Mouse (Mus musculus) ES-Bruce4 (cell line): ENCODE data around the gene Hspb11. TPM values are rescaled to one million over a fixed set of nuclear protein-coding genes. Genes with fewer than 3 reads are reported as not detected.
A peak's percentile ranks its signal among the peaks of the same experiment; 100 is the strongest.

Experiments used
- H3K27ac ChIP-seq: 2 replicates; pipeline ENCODE4 v1.5.1; 2012; ENCODE audit warnings: low read length, inconsistent platforms; ENCODE audit not compliant: insufficient read depth
- H3K27me3 ChIP-seq: 2 replicates; pipeline ENCODE4 v1.6.1; 2012; ENCODE audit warnings: mild to moderate bottlenecking, low read length, inconsistent platforms; ENCODE audit not compliant: control insufficient read depth, poor library complexity, insufficient read depth, severe bottlenecking
- H3K36me3 ChIP-seq: 2 replicates; pipeline ENCODE4 v1.6.1; 2012; ENCODE audit warnings: inconsistent platforms, mild to moderate bottlenecking, low read length, moderate library complexity; ENCODE audit not compliant: control insufficient read depth, poor library complexity, insufficient read depth, severe bottlenecking
- H3K4me1 ChIP-seq: one replicate; pipeline ENCODE4 v1.8.1; 2011; ENCODE audit warnings: low read length; ENCODE audit not compliant: control insufficient read depth, insufficient read depth
- H3K4me3 ChIP-seq: 2 replicates; pipeline ENCODE4 v1.5.1; 2011; ENCODE audit warnings: low read depth, mild to moderate bottlenecking, low read length
- H3K9ac ChIP-seq: 2 replicates; pipeline ENCODE4 v1.6.1; 2012; ENCODE audit warnings: low read depth, mild to moderate bottlenecking, inconsistent platforms; ENCODE audit not compliant: poor library complexity, severe bottlenecking
- H3K9me3 ChIP-seq: replicated peaks from 2 replicates; pipeline ENCODE4 v1.6.1; 2012; ENCODE audit warnings: mild to moderate bottlenecking, low read length, inconsistent platforms; ENCODE audit not compliant: control insufficient read depth, poor library complexity, insufficient read depth, severe bottlenecking
- CTCF ChIP-seq: IDR thresholded peaks from one replicate; pipeline ENCODE4 v1.8.1; 2011; ENCODE audit warnings: low read depth, low read length
- EP300 ChIP-seq: IDR thresholded peaks from 2 replicates; pipeline ENCODE4 v1.6.1; 2011; ENCODE audit warnings: low read depth, low read length; ENCODE audit not compliant: insufficient read depth
- POLR2A ChIP-seq: IDR thresholded peaks from one replicate; pipeline ENCODE4 v1.8.1; 2011; ENCODE audit warnings: low read length; ENCODE audit not compliant: insufficient read depth
- polyA plus RNA-seq: library from polyadenylated mRNA; stranded (reverse); fragments of >200 nt; gene quantifications from 2 replicates; pipeline ENCODE4 v1.2.4, GENCODE M21; 2011; ENCODE audit warnings: low read depth; ENCODE audit not compliant: missing spikeins, insufficient read depth, insufficient read length

Gene Hspb11
- polyA plus RNA-seq, 1 experiment: 49.0 TPM

DNA sequence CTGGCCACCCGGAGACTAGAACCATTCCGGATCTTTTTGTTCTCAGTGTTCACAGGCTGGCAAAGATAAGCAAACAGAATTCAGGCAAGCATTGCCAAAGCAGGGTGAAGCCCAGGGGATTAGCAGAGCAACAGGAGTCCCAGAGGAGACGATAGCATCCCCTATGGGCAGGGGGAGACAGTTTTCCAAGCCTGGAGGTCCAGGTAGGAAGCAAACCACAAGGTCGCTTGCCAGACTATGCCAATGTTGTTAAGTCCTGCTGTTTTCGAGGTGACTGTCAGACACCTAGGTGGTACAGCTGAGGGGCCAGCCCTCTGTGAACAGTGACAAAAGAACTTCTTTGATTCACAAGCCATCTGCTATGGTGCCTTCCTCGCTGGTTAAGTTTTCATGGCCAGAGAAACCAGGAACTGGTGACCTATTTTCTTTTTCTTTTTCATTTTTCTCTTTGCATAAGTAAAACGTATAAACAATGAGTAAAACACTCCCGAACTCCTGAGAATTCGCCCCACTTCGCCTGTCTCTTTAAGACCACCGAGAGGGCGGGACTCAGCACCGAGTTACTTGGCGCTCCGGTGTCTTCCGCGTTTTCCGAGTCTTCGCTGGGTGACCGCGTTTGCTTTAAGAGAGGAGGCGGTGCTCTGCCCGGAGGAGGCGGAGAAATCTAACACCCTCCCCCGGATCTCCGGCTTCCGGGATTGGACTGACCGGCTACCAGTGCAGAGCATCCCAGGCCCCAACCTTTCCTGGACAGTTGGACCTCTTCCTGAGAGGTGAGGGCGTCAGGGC is 60.5 kb downstream of the Hspb11 start, which contains the start of gene Yipf1:
Gene Yipf1 (plus strand): TSS at position 674 of the 789 bp plus-strand sequence.
- H3K27ac ChIP-seq: no peak within 1 kb of the TSS

DNA sequence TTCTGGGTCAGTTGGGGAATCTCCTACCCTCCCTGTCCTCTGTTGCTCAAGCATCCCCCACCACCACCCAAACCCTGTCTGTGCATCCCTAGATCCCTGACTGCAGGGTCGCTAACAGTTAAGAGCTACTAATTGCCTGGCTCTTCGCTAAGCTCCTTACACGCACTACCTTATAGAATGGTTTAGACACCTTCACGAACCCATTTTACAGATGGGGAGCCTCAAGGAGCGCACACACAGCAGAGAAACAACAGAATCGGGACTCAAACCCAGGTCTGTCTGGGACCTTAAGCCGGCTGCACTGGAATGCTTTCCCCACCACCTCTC is 61.0 kb downstream of the Hspb11 start:
- Histone ChIP-seq H3K9ac (peak overlapping the region; percentile 25), H3K27ac (no peak overlapping the region), H3K9me3 (no peaks in the 10 kb centered on the region), H3K4me3 (peak overlapping the region; percentile 93), H3K4me1 (no peaks in the 10 kb centered on the region), H3K36me3 (no peaks in the 10 kb centered on the region), H3K27me3 (no peaks in the 10 kb centered on the region)
- TF ChIP-seq POLR2A (no peak), EP300 (no peak), CTCF (no peak)

More for the DNA sequence above, 60.5 kb downstream of the Hspb11 start, which contains the start of gene Yipf1:
- H3K9ac ChIP-seq: peak within 1 kb of the TSS; percentile 44
- no peaks in the 10 kb centered on the region for H3K4me1 ChIP-seq
- H3K36me3 ChIP-seq: no peaks in the 10 kb centered on the region
- no peaks in the 10 kb centered on the region for H3K9me3 ChIP-seq
- TF ChIP-seq CTCF (no peak), POLR2A (peak; percentile 52), EP300 (no peak)
- H3K27me3 ChIP-seq: no peaks in the 10 kb centered on the region
- peak within 1 kb of the TSS; percentile 93 for H3K4me3 ChIP-seq

GRCm38 (mm10) chr4:107318646-107319045 is 65.3 kb downstream of the Hspb11 start:
- Histone ChIP-seq H3K27me3 (no peaks in the 10 kb centered on the region), H3K4me1 (peaks cover 2% of the 10 kb centered on the region), H3K9me3 (no peaks in the 10 kb centered on the region), H3K27ac (no peak overlapping the region), H3K36me3 (no peaks in the 10 kb centered on the region), H3K4me3 (no peak overlapping the region), H3K9ac (no peak overlapping the region)
- TF ChIP-seq POLR2A (no peak), CTCF (no peak)

- H3K9ac ChIP-seq: no peak overlapping the region
- TF ChIP-seq POLR2A: no peak
- TF ChIP-seq CTCF: no peak
- no peak for TF ChIP-seq EP300
- H3K4me1 ChIP-seq: peaks cover 2% of the 10 kb centered on the region
- no peak overlapping the region for H3K27ac ChIP-seq
- no peaks in the 10 kb centered on the region for H3K9me3 ChIP-seq
- no peaks in the 10 kb centered on the region for H3K27me3 ChIP-seq
- no peaks in the 10 kb centered on the region for H3K36me3 ChIP-seq
- H3K4me3 ChIP-seq: no peak overlapping the region
Observed at GRCm38 (mm10) chr4:107321041-107321440, 67.6 kb downstream of the Hspb11 start.

GRCm38 (mm10) chr4:107323113-107323512 is 69.7 kb downstream of the Hspb11 start:
- H3K36me3 ChIP-seq: no peaks in the 10 kb centered on the region

DNA sequence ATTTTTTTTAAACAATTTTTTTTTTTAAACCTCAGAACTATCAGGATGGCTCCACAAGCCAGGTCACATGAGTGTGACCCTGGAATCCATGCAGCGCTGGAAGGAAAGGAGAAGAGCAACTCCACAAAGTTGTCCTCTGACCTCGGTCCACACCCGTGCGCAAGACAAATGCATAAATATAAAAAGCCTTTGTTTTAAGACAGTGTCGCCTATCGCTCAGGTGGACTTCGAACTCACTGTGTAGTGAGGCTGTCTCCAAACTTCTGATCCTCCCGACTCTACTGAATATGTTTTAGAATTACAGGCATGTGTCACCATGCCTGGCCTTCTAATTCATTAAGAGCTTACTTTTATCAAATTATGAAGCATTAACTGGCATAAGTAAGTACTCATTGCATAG is 75.1 kb downstream of the Hspb11 start:
- no peaks in the 10 kb centered on the region for H3K4me1 ChIP-seq
- H3K36me3 ChIP-seq: no peaks in the 10 kb centered on the region
- no peak for TF ChIP-seq POLR2A
- no peak for TF ChIP-seq EP300
- TF ChIP-seq CTCF: no peak
- no peak overlapping the region for H3K4me3 ChIP-seq
- no peaks in the 10 kb centered on the region for H3K27me3 ChIP-seq
- no peak overlapping the region for H3K27ac ChIP-seq
- H3K9me3 ChIP-seq: peaks cover 2% of the 10 kb centered on the region; the same call in 1 of the 2 replicates
- H3K9ac ChIP-seq: no peak overlapping the region

More at GRCm38 (mm10) chr4:107323113-107323512, 69.7 kb downstream of the Hspb11 start:
- no peaks in the 10 kb centered on the region for H3K27me3 ChIP-seq
- TF ChIP-seq POLR2A: no peak
- no peaks in the 10 kb centered on the region for H3K9me3 ChIP-seq
- H3K4me3 ChIP-seq: no peak overlapping the region
- H3K9ac ChIP-seq: no peak overlapping the region
- H3K27ac ChIP-seq: no peak overlapping the region
- H3K4me1 ChIP-seq: peaks cover 2% of the 10 kb centered on the region

Other genes starting within 250 kb of the Hspb11 start
- gene Mrpl37, start 186.7 kb upstream of the Hspb11 start, polyA plus RNA-seq: 59.2 and 63.7 TPM in 2 replicates
- gene Cyb5rl, start 186.6 kb upstream of the Hspb11 start, polyA plus RNA-seq: 4.8 and 5.3 TPM in 2 replicates
- not detected in 2 replicates for gene Cdcp2, start 156.7 kb upstream of the Hspb11 start, polyA plus RNA-seq
- gene Tmem59, start 75.2 kb upstream of the Hspb11 start, polyA plus RNA-seq: 146 and 149 TPM in 2 replicates
- gene Tceanc2, start 74.5 kb upstream of the Hspb11 start, polyA plus RNA-seq: 15.7 and 38.3 TPM in 2 replicates
- not detected in 2 replicates for gene Ldlrad1, start 44.4 kb upstream of the Hspb11 start, polyA plus RNA-seq
- 65.2 and 75.4 TPM in 2 replicates for gene Lrrc42, start 61 bp upstream of the Hspb11 start, polyA plus RNA-seq
- not detected in 2 replicates for gene Dio1, start 53.6 kb downstream of the Hspb11 start, polyA plus RNA-seq
- 24.5 and 26.6 TPM in 2 replicates for gene Yipf1, start 60.8 kb downstream of the Hspb11 start, polyA plus RNA-seq
- gene Ndc1, start 114.2 kb downstream of the Hspb11 start, polyA plus RNA-seq: 77.2 and 87.4 TPM in 2 replicates
- 0.28 and 0.79 TPM in 2 replicates for gene Glis1, start 181.0 kb downstream of the Hspb11 start, polyA plus RNA-seq